Mouse (Mus musculus): Measurements from ENCODE around the gene Mrc1. TPM values are rescaled to one million over a fixed set of nuclear protein-coding genes. Genes with fewer than 3 reads are reported as not detected.

Mrc1 gene
- polyA plus RNA-seq, 1 experiment from 2014 or later: 7.5 TPM

DNA sequence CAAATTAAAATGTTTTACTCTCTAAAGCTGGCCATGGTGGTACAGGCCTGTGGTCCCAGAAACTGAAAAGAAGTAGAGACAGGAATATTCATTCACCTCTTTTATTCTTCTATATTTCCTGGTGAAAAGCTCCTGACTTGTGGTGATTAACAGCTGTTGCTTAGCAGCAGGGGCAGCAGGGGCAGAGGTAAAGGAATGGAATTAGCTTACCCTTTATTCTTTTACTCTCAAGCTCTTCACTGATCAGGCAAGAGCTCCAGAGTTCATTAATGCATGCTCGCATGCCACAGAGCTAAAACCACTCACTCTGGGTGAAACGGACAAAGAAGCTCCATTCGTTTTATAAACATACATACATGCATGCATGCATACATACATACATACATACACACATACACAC is 14.4 kb upstream of the Mrc1 start:
- Histone ChIP-seq H3K4me1 (no peaks in the 10 kb centered on the region), H3K27ac (no peak overlapping the region), H3K4me3 (no peak overlapping the region), H3K27me3 (no peaks in the 10 kb centered on the region), H3K36me3 (no peaks in the 10 kb centered on the region), H3K9ac (no peak overlapping the region), H3K9me3 (no peaks in the 10 kb centered on the region), H3K4me2 (no peak overlapping the region)
- ATAC-seq (ENCODE audit: insufficient number of reproducible peaks, insufficient read depth, low FRiP score, low TSS enrichment, low read depth): no peak
- WGBS: 56% methylated on average over 3 of the region's 3 CpGs

GRCm38 (mm10) chr2:14216653-14217052 is 12.5 kb upstream of the Mrc1 start:
- Histone ChIP-seq H3K9me3 (no peaks in the 10 kb centered on the region), H3K4me3 (no peak overlapping the region), H3K27ac (no peak overlapping the region), H3K4me1 (no peaks in the 10 kb centered on the region), H3K4me2 (no peak overlapping the region), H3K36me3 (no peaks in the 10 kb centered on the region), H3K9ac (no peak overlapping the region), H3K27me3 (no peaks in the 10 kb centered on the region)
- WGBS: 79% methylated on average over 3 of the region's 3 CpGs
- no peak for ATAC-seq (ENCODE audit: insufficient number of reproducible peaks, insufficient read depth, low FRiP score, low TSS enrichment, low read depth)

DNA sequence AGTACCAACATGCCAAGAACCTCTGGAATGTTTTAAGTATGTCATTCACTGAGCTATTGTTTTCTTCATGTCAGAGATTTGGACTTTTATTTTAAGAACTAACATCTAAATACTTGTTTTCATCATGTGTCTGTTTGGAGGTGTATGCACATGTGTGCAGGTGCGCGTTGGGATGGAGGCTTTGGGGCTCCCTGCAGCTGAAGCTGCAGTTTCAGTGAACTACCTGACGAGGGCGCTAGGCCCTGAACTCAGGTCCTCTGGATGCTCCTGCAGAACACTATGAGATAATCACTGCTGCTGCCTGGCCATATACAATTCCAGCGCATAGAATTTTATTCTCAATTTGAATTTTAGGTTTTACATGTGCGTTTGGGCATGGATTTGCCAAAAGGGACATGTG is 11.1 kb upstream of the Mrc1 start:
- no peak for ATAC-seq (ENCODE audit: insufficient number of reproducible peaks, insufficient read depth, low FRiP score, low TSS enrichment, low read depth)
- WGBS: 75% methylated on average over 6 of the region's 6 CpGs
- H3K27me3 ChIP-seq: no peaks in the 10 kb centered on the region

GRCm38 (mm10) chr2:14224387-14224786 is 4.8 kb upstream of the Mrc1 start:
- Histone ChIP-seq H3K4me1 (no peaks in the 10 kb centered on the region), H3K4me3 (no peak overlapping the region), H3K36me3 (no peaks in the 10 kb centered on the region), H3K27ac (no peak overlapping the region), H3K9me3 (no peaks in the 10 kb centered on the region), H3K9ac (no peak overlapping the region), H3K27me3 (no peaks in the 10 kb centered on the region), H3K4me2 (no peak overlapping the region)
- ATAC-seq (ENCODE audit: insufficient number of reproducible peaks, insufficient read depth, low FRiP score, low TSS enrichment, low read depth): no peak
- 92% methylated on average over 3 of the region's 4 CpGs for WGBS

More for the DNA sequence above, 11.1 kb upstream of the Mrc1 start:
- Histone ChIP-seq H3K4me3 (no peak overlapping the region), H3K27ac (no peak overlapping the region), H3K9ac (no peak overlapping the region), H3K9me3 (no peaks in the 10 kb centered on the region), H3K4me2 (no peak overlapping the region), H3K4me1 (no peaks in the 10 kb centered on the region), H3K36me3 (no peaks in the 10 kb centered on the region)

GRCm38 (mm10) chr2:14228495-14228894 is 697 bp upstream of the Mrc1 start:
- H3K4me1 ChIP-seq: no peaks in the 10 kb centered on the region
- H3K4me2 ChIP-seq: no peak overlapping the region
- H3K4me3 ChIP-seq: no peak overlapping the region
- no peaks in the 10 kb centered on the region for H3K27me3 ChIP-seq
- H3K9ac ChIP-seq: no peak overlapping the region
- 62% methylated on average over 6 of the region's 6 CpGs for WGBS
- no peaks in the 10 kb centered on the region for H3K36me3 ChIP-seq
- ATAC-seq (ENCODE audit: insufficient number of reproducible peaks, insufficient read depth, low FRiP score, low TSS enrichment, low read depth): no peak
- no peaks in the 10 kb centered on the region for H3K9me3 ChIP-seq
- H3K27ac ChIP-seq: no peak overlapping the region

GRCm38 (mm10) chr2:14229979-14230378 is 787 bp downstream of the Mrc1 start:
- H3K4me2 ChIP-seq: no peak overlapping the region
- 91% methylated on average over 14 of the region's 14 CpGs for WGBS
- no peaks in the 10 kb centered on the region for H3K27me3 ChIP-seq
- H3K27ac ChIP-seq: no peak overlapping the region
- no peaks in the 10 kb centered on the region for H3K36me3 ChIP-seq
- ATAC-seq (ENCODE audit: insufficient number of reproducible peaks, insufficient read depth, low FRiP score, low TSS enrichment, low read depth): no peak
- no peak overlapping the region for H3K4me3 ChIP-seq
- H3K9ac ChIP-seq: no peak overlapping the region
- H3K9me3 ChIP-seq: no peaks in the 10 kb centered on the region
- H3K4me1 ChIP-seq: no peaks in the 10 kb centered on the region

DNA sequence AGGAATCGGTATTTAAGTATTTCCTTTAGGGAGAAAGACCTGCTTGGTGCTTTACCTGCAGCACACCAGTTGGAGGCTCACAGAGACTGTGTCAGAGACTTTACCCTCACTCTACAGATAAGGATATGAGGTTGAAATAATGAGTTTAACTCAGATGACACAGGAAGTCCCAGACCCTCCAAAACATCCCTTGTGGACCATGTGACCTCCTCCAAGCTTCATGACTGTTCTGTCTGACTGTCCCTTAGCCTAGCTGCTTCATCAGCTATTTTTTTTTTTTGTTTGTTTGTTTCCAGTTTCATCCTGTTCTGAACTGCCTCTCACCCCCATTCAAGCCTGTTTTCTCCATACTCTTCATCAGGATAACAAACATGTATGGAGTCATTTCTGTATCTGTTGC is 3.7 kb downstream of the Mrc1 start:
- WGBS: 87% methylated on average over 1 of the region's 1 CpGs
- Histone ChIP-seq H3K27ac (no peak overlapping the region), H3K36me3 (no peaks in the 10 kb centered on the region), H3K4me1 (0 out of 2 replicates have a peak, but pooled peaks cover 4% of the 10 kb centered on the region), H3K9ac (no peak overlapping the region), H3K4me2 (no peak overlapping the region), H3K27me3 (no peaks in the 10 kb centered on the region), H3K9me3 (no peaks in the 10 kb centered on the region), H3K4me3 (no peak overlapping the region)
- ATAC-seq (ENCODE audit: insufficient number of reproducible peaks, insufficient read depth, low FRiP score, low TSS enrichment, low read depth): no peak

DNA sequence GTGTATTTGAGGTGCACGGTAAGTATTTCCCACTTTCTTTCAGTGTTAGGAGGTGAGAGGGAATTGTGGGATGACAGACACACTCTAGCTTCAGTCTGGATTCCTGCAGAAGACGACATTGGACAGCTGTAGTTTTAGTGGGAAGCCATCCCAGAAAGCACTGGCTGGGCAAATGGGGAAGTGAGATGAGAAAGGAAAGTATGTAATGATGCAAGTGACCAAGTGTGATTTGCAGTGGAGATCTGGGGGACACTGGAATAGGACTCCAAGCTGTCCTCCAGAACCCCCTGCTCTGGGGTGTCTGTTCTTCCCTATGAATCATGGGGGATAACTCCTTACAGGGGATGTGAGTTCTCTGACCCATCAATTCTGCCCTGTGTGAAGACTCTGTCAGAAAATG is 4.8 kb downstream of the Mrc1 start:
- no peak overlapping the region for H3K4me3 ChIP-seq
- no peak overlapping the region for H3K9ac ChIP-seq
- 87% methylated on average over 2 of the region's 2 CpGs for WGBS
- H3K9me3 ChIP-seq: no peaks in the 10 kb centered on the region
- H3K36me3 ChIP-seq: no peaks in the 10 kb centered on the region
- no peaks in the 10 kb centered on the region for H3K27me3 ChIP-seq
- H3K4me1 ChIP-seq: 0 out of 2 replicates have a peak, but pooled peaks cover 4% of the 10 kb centered on the region
- H3K4me2 ChIP-seq: no peak overlapping the region
- H3K27ac ChIP-seq: no peak overlapping the region
- ATAC-seq (ENCODE audit: insufficient number of reproducible peaks, insufficient read depth, low FRiP score, low TSS enrichment, low read depth): no peak

DNA sequence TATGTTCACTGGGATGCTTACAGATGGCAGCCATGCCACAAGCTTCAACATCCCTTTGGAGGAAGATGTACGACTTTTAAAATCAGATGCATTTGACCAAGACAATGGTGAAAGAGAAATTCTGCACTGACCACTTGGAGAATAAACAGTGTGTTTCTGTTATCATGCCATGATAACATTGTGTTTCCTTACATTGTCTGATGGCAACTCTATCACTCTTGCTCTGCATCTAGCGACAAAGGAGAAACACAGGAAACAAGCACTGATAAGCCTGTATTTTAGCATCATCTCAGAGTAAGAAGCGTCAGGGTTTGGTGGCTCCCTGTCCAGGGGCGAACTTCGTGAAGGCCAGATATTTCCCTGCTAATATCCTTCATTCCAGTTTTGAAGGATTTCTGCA is 6.1 kb downstream of the Mrc1 start:
- H3K4me1 ChIP-seq: 0 out of 2 replicates have a peak, but pooled peaks cover 4% of the 10 kb centered on the region
- no peaks in the 10 kb centered on the region for H3K9me3 ChIP-seq
- H3K4me2 ChIP-seq: no peak overlapping the region
- H3K36me3 ChIP-seq: no peaks in the 10 kb centered on the region
- no peak overlapping the region for H3K9ac ChIP-seq
- H3K27ac ChIP-seq: no peak overlapping the region
- H3K27me3 ChIP-seq: no peaks in the 10 kb centered on the region
- 86% methylated on average over 5 of the region's 5 CpGs for WGBS
- no peak overlapping the region for H3K4me3 ChIP-seq
- ATAC-seq (ENCODE audit: insufficient number of reproducible peaks, insufficient read depth, low FRiP score, low TSS enrichment, low read depth): no peak

DNA sequence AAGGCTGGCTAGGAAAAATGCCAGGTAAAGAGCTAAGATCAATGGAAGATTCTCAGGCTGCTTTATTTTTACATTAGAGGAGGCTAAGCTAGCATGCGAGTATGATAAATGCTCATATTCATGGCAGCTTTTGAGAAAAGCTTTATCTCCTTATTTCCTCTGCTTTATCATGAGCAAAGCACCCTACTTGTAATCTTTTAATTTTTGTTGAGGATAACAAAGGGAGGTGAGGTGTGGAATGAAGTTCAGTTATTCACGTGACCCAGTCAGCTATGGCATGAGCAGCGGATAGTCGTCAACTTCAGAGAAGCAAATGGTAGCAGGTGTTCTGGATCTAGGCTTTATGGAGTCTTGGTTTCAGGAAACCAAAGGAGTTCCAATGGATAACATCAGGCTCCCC is 7.7 kb downstream of the Mrc1 start:
- H3K36me3 ChIP-seq: no peaks in the 10 kb centered on the region
- 0 out of 2 replicates have a peak, but pooled peaks cover 4% of the 10 kb centered on the region for H3K4me1 ChIP-seq
- H3K4me3 ChIP-seq: no peak overlapping the region
- 87% methylated on average over 4 of the region's 4 CpGs for WGBS
- H3K9me3 ChIP-seq: no peaks in the 10 kb centered on the region
- no peak overlapping the region for H3K4me2 ChIP-seq
- no peak overlapping the region for H3K9ac ChIP-seq
- no peak overlapping the region for H3K27ac ChIP-seq
- ATAC-seq (ENCODE audit: insufficient number of reproducible peaks, insufficient read depth, low FRiP score, low TSS enrichment, low read depth): no peak
- H3K27me3 ChIP-seq: no peaks in the 10 kb centered on the region

DNA sequence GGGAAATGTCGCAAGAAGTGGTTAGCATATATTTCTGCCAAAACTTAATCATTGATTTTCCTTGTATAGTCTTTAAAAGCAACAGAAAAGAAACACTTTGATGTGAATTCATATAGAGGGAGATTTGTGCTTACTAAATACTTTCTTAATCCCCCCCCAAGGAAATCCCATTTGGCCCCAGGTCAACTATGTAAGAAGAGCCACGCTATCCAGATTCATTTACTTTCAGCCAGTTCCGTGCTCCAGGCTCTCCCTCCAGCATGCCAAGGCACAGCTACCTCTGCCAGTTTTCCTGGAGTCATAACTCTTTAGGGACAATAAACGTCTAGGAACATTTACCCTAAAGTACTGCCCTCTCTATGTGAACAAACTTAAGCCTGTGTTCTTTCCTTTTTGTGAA is 8.5 kb downstream of the Mrc1 start:
- no peak overlapping the region for H3K9ac ChIP-seq
- no peaks in the 10 kb centered on the region for H3K27me3 ChIP-seq
- ATAC-seq (ENCODE audit: insufficient number of reproducible peaks, insufficient read depth, low FRiP score, low TSS enrichment, low read depth): no peak
- 32% methylated on average over 4 of the region's 4 CpGs for WGBS
- no peak overlapping the region for H3K4me2 ChIP-seq
- no peak overlapping the region for H3K27ac ChIP-seq
- no peaks in the 10 kb centered on the region for H3K9me3 ChIP-seq
- H3K4me3 ChIP-seq: no peak overlapping the region
- 0 out of 2 replicates have a peak, but pooled peaks cover 4% of the 10 kb centered on the region for H3K4me1 ChIP-seq
- H3K36me3 ChIP-seq: no peaks in the 10 kb centered on the region

GRCm38 (mm10) chr2:14239151-14239550 is 10.0 kb downstream of the Mrc1 start:
- H3K9ac ChIP-seq: no peak overlapping the region
- no peaks in the 10 kb centered on the region for H3K36me3 ChIP-seq
- WGBS: 60% methylated on average over 5 of the region's 5 CpGs
- H3K4me2 ChIP-seq: no peak overlapping the region
- ATAC-seq (ENCODE audit: insufficient number of reproducible peaks, insufficient read depth, low FRiP score, low TSS enrichment, low read depth): no peak
- no peaks in the 10 kb centered on the region for H3K27me3 ChIP-seq
- H3K9me3 ChIP-seq: no peaks in the 10 kb centered on the region
- H3K4me3 ChIP-seq: no peak overlapping the region
- H3K4me1 ChIP-seq: 0 out of 2 replicates have a peak, but pooled peaks cover 4% of the 10 kb centered on the region
- H3K27ac ChIP-seq: no peak overlapping the region

DNA sequence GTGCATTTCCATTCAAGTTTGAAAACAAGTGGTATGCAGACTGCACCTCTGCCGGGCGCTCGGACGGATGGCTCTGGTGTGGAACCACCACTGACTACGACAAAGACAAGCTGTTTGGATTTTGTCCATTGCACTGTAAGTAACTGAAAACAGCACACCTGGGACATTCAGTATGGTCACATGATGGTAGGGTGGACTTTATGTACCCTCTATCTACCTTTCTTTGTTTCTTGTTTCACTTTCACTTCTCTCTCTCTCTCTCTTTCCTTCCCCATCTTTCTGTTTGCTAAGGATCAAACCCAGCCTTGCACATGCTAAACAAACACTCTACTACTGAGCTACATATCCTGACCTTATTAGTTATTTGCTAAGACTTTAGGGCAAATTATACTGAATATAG is 15.0 kb downstream of the Mrc1 start:
- 89% methylated on average over 5 of the region's 5 CpGs for WGBS

More for the DNA sequence above, 15.0 kb downstream of the Mrc1 start:
- no peaks in the 10 kb centered on the region for H3K4me1 ChIP-seq
- H3K9ac ChIP-seq: no peak overlapping the region
- no peak overlapping the region for H3K4me2 ChIP-seq
- ATAC-seq (ENCODE audit: insufficient number of reproducible peaks, insufficient read depth, low FRiP score, low TSS enrichment, low read depth): no peak
- H3K27me3 ChIP-seq: no peaks in the 10 kb centered on the region
- H3K27ac ChIP-seq: no peak overlapping the region
- no peaks in the 10 kb centered on the region for H3K9me3 ChIP-seq
- no peaks in the 10 kb centered on the region for H3K36me3 ChIP-seq
- H3K4me3 ChIP-seq: no peak overlapping the region
